Mouse (Mus musculus) mouse trophoblast stem cell (cell line): ENCODE measurements around the gene Tctex1d4.

ENCODE experiments used
- in situ Hi-C, 2 experiments: fragments of 300-500 bp; cut with MseI, MboI; formaldehyde crosslinking; loops; 2 replicates in 1 of 2; 3 replicates in 1 of 2; pipeline ENCODE4 v1.15.1; 2025

Gene Tctex1d4

DNA sequence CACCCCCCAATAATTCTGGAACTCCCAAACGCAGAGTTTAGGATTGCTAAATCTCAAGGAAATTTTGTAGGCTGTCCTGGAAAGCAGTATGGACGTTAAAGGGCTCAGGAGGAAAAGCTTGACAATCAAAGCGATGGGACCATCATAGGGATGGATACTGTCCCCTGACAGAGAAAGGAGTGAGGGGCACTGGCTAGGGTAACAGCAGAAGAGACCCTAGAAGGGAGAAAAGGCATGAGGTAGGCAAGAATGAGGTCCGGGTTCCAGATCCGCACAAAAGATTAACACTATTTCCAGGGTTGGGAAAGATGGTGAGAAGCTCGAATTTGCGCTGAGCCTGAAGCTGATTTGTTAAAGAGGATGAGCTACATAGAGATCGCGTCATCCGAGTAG lies 6.5 kb upstream of the Tctex1d4 start:
- in situ Hi-C loops, result no loop called here

DNA sequence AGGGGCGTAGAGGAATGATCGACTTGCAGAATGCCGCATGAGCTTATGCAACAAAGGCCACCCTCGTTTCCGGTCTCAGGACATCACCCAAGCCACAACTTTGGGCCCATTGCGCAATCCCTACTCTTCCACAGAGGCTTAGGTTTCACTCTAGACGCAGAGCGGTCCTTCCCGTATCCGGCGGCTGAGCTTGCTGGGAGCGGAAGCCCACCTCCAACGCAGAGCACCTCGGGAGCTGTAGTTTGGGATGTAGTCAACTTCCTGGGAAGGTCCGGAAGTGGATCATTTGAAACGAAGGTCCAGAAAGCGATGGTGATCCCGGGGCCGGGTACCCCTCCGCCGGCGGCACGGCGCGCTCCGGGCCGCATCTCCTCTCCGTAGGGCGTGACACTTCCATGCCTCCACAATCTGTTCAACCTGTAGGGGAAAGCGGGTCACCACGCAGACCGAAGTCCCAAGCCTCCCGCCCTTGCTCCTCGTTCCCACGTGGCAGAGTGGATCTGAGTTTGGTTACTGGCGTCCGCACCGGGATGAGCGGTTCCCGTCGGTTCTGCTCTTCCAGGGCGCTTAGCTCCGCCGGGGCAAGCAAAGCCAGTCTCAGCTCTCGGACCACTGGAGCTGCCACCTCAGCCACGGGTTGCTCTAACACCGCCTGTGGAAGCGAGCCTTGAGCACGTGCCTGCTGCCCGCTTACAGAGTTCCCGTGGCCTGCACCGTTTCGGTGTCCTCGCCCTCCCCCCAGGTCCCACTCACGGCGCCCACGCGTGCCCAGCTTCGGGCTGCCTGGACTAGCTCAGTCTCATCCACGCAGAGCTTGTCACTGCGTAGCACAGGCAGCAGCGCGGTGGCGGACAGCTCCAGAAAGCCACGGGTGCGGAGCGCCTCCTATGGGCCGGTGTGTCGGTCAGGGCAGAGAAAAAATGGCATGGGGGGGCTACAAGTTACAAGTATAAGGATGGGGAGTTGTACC lies 5.9 kb upstream of the Tctex1d4 start:
- in situ Hi-C loops, result no loop called here

DNA sequence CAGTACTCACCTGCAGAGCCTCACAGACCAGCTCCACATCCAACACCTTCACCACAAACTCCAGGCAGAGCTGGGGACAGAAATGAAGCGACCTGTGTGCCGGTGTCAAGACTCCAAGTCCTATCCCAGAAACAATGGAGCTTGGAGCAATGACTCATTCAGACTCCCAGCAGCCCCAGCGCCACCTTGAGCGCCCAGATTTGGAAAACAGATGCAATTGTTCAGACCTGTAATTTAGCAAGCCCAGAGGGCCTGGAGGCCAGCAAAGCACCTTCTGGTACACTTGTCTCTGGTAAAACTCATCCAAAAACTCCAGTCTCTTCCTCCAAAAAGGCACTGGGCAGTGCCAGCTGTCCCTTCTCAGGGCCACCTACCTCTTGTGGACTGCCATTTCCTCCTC lies 4.4 kb upstream of the Tctex1d4 start:
- in situ Hi-C loops, result no loop called here

DNA sequence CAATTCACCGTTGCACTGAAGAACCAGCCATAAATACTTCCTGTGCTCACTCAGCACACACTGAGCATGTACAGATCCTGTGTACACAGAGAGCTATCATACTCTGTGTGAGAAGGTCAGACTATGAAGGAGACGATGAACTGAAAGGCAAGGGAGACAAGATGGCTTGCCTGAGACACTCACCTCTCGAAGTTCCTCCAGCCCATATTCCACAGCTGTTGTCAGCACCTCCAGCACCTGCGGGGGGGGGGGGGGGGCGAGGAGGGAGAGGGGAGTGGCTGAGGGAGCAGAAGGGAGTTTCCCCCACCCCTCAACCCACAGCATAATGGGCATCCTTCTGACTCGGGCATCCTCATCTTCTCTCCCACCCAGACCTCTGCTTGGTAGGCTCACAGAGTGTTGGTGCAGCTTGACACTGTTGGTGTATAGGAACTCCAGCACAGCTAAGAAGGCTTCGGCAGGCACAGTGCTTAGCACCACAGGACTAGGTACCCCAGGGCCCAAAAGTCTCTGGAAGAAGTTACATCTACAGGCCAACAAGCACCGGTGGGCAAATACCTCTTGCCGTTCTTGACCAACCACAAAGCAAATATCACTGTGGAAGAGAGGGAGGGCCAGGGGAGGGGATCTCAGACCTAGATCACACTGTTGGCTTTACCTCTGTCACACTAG lies 2.9 kb upstream of the Tctex1d4 start:
- in situ Hi-C loops, result no loop called here

DNA sequence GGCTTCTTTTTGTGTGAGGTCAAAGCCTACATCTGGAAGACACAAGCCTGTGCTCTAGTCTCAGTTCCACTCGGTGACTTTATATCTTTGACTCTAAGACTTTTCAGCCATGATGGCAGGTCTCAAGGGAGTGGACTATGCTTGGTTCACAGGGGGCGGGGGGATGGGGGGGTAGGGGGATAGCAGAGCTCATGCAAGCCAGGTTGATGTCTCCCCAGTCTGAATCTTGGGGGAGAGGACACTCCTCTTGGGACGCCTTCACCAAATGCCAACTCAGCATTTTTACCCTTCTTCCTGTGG lies 2.4 kb upstream of the Tctex1d4 start:
- in situ Hi-C loops, result no loop called here

DNA sequence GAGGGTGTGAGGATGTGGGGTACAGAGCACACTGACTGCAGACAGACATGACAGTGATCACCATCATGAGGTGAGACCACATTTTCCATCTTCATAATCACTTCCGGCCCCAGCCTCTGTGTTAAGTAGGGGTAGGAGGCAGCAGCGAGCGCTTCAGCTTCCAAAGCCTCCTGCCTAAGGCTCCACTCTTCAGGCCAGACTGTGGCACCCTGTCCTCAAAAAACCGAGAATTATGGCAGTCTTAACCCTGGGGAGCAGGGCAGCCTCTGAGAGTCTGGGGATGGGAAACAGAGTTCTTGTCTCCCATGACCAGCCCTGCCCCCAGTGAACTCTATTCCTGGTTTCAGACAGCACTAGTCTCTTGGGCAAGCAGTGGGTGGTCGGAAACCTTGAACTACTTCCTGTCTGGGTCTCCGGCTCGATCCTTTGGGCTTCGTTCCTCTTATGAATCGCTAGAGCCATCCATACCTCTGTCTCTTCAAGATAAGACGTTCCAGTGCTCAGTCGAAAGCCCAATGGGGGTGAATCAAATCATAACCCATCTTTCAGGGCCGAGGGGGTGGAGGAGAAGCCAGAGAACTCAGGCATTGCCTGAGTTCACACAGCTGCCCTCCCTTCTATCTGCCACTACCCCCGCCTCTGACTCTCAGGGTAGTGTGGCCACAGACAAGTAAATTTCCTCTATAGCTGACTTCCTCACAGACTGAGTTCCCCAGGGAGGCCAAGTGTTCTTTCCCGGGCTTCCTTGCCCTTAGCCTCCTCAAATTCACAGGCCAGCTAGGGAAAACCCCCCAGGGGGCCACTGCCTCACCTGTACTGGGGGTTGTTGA lies 1.9 kb upstream of the Tctex1d4 start:
- in situ Hi-C loops, result no loop called here

DNA sequence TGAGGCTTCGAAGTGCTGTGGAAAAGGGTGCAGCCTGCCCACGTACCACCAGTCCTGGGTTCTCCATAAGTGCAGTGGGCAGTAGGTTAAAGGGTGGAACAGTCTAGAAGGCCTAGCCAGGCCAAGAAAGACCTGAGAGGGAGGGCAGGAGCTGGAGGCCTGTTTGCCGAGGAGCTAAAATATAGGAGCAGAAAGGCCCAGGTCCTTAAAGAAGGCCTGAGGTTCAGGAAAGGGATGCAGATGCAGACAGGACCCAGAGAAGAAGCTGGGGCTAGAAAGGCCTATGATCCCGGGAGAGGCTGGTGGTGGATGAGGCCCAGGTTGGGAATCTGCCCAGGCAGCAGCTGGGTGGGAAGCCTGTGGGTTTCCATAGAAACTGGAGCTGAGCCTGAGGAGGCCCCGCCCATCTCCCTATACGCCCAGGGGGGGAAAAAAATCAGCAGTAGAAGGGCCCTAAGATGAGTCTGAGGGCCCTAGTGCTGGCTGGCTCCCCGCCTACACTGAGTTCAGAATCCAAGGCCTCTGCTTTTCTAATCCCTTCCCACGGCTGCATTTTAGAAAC lies 1.2 kb upstream of the Tctex1d4 start, which contains the start of gene Btbd19:
TSS of gene Btbd19 (minus strand) at position 378 of the 562 bp plus-strand sequence.
- in situ Hi-C loops, result no loop called here

DNA sequence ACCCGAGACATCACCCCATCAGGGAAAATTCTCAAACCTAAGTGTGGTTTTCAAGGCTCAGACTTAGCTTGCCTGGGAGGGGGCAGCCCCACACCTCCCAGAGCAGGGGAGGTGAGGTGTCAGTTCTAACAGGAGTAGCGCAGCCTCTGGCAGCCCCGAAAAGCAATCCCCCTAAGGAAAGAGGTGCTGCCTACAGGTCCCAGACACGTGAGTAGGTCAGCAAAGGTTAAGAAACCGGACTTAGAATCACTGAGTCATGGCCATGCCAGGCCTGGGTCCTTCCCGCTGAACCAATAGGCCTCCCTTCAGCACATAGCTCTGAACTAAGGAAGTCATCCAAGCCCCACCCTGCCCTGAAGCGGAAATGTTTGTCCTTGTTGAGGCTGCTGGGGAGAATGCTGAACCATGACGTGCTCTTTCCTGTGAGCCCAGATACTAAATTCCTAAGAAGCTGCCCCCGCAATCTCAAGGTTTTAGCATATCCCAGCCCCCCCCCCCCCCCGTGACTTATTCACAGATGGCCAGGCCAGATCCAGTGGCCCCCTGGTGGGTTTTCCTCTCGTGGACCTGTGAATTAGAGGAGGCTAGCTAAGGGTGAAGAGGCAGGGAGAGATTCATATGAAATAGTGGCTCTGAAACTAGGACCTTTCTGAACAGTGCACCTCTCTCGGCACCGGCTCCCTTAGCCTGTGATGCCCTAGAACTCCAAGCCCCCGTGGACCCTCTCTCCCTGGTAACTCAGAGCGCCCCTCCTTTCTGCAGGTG lies 502 bp upstream of the Tctex1d4 start:
- in situ Hi-C loops, result no loop called here

DNA sequence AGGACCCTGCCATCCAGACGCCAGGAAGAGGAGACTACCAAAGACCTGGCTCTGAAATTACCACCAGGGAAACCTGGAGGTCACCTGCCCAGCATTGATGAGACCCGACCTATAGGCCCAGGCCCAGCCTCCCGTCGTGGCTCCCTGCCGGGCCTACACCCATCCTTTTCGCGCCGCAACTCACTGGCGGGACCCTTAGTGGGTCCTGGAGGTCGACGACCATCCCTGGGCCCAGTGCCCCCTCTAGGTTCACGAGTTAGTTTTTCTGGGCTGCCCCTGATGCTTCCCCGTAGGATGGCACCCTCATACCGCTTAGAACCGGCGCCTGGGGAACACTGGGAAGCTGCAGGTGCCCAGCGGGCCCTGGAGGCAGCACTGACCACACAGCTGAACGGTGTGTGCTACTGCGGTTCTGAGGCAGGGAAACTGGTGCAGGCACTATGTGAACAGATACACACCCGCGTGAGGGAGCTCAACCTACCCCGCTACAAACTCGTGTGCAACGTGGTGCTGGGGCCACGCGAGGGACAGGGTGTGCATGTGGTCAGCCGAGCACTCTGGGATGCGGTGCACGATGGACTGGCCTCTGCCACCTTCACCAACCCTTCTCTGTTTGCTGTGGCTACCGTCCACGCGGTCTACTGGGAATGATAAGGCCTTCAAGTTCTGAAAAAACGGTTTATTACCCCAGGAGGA lies 1.5 kb downstream of the Tctex1d4 start:
- in situ Hi-C loops, result no loop called here

DNA sequence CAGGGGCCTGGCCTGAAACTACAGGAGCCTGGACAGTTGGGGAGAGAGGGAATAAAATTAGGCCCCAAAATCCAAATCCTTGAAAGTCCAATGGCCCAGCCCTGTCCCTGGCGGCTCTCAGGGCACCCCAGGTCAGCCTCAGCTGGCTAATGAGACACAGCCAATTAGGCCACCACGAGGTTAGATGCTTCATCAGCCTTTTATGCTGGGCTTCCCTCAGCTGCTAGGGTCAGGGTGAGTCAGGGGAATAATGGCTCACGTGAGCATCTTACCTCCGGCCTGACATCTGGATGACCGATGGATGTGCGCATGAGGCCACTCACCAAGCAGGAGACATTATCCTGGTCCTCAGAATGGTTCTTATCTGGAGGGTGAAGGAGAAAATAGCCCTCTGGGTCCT lies 4.2 kb downstream of the Tctex1d4 start:
- in situ Hi-C loops, result no loop called here

DNA sequence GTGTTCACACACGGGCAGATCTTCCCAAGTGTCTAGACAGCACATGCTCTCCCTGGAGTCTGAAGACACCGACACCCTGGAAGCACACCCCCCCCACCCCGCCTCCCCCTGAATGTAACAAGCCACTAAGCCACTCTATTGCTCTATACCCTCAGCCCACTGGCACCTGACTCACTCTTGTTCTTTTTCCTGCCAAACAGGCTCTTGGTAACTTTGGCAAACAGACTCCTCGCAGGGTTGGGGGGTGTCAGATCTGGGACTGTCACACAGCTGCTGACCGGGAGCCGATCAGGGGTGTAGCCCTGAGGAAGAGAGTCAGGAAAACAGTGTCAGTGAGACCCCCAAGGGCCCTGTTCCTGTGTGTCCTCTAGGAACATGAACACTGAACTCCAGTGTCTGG lies 4.6 kb downstream of the Tctex1d4 start:
- in situ Hi-C loops, result no loop called here

DNA sequence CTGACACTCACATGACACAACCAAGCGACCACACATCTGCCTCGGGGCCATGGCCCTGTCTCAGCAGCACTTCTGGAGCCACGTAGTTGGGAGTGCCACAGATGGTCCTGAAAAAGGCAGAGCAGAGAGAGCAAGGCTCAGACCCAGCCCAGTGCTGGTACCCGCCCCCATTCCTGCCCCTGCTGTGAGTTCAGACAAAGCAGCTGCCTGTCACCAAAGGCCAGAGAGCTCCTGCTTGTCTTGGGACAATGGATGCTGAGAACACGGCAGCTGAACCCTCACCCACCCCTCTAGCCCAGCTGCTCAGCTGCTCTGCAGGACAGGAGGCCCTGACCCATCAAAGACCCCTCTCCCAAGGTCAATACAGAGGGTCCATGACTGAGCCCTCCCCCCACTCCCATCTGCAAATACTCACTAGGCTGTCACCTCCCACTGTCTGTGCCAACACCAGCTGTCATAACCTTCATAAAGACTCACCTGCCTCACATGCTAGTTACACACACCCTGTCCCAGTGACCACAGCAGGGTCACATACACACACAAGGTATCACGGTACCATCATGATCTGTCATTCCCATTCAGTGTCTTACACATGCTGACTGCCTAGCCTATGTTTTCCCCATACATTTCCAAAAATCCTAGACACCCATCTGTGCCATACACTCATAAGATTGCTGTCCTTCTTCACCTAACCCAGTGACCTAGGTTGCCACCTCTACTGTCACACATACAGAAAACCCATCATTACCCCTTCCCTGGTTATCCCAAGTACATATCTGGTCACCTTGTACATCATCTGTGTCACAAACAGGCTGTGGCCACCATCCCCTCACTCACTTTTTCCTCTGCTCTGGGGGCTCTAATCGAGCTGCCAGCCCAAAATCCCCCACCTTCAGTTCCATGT lies 5.5 kb downstream of the Tctex1d4 start:
- in situ Hi-C loops, result no loop called here

DNA sequence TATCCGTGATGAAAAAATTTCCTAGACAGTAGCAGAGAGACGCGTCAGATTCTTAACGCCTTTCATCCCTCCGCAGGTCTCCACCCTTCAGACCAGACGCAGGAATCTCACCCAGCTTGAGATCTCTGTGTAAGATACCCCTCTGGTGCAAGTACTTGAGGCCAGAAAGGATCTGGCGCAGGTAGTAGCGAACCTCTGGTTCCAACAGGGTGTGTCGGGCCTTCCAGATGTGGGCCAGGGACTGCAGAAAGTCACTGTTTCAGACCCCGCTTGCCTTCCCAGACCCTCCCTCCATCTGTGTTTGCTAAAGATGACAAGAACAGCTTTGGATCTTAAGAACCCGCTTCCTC lies 6.2 kb downstream of the Tctex1d4 start:
- in situ Hi-C loops, result no loop called here

DNA sequence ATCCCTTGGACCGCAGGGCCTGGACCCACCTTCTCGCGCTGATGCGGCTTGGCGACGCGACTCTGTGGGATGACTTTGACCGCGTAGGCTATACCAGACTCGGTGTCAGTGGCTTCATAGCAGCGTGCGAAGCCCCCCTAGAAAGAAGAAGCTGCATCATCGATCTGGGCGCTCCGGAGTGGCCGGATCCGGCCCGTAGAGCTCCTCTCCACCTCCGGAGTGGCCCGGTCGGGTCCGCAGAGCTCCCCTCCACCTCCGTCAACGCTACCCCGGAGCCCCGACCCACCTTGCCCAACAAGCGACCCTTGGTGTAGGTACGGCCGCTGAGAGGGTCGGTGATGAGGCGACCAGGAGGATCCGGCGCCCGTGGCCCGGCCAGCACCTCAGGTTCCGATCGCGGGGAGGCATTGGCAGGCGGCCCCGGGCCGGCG lies 6.8 kb downstream of the Tctex1d4 start:
- in situ Hi-C loops, result no loop called here

DNA sequence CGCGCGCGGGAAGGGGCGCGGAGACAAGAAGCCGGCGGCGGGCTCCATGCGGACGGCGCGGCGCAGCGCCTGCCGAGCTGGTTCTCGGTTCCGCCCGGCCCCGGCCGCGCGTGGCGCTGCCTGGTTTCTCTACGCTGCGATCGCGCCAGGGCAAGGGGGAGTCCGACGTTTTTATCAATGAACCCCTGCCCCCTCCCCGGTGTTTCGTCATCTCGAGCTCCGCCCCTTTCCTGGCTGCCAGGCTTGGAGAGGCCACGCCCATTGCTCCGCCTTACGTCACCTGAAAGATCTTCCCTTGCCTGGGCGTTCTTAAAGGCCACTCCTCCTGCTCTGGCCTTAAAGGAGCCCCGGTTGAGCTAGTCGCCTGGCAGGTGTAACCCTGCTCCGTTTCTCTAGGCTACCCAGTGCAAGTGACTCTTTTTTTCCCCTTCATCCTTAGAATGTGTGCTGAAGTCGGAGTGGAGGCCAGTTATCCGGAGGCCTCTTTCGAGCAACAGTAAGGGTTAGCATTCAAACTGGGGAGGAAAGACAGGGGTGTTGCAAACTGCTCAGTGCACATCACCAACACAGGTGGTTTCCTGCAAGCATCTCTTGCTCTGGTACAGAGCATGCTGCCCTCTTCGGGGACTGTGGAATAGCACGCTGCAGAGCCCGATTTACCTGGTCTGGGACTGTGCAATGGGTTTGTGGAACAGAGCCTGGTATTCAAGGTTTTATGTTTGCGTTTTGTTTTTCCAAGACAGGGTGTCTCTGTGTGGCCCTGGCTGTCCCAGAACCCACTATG lies 7.4 kb downstream of the Tctex1d4 start, which contains the start of gene Plk3:
TSS of gene Plk3 (minus strand) at position 147 of the 784 bp plus-strand sequence.
- in situ Hi-C loops, result no loop called here

DNA sequence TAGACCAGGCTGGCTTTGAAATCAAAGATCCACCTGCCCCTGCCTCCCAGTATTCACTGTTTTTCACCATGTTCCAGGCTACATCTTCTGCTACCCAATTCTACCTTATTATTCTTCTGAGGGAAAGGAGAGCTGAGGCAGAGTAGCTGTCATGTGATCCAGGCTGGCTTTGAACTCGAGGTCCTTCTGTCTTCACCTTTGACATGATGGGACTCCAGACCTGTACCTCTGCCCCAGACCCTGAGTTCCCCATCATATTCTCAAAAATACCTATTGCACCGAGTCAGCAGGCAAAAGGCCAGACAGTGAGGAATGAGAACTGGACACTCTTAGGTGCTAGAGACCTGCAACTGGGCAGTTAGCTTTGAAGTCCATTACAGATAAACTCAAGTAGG lies 8.0 kb downstream of the Tctex1d4 start:
- in situ Hi-C loops, result no loop called here

DNA sequence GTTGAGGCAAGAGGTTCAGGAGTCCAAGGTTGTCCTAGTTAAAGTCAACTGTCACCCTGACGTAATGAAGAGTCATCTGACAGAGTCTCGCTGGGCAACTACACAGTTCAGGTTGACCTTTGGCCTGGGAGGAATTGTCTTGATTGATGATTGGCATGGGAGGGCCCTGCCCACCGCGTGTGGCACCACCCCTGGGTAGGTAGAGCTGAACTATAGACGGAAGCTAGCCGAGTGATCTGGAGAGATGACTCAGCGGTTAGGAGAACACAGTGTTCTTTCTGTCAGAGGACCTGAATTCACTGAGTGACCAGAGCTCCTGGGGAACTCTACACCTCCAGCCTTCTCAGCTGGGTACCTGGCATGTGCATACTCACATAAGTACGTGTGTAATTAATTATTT lies 9.4 kb downstream of the Tctex1d4 start:
- in situ Hi-C loops, result loop anchor here in 1 of 2 experiments (5.0 kb wide), 1 partner anchor 34 kb away; no protein-coding TSS in a partner anchor
